Mouse (Mus musculus): ENCODE results near the gene Slc29a4. TPM values are rescaled to one million over a fixed set of nuclear protein-coding genes. Genes with fewer than 3 reads are reported as not detected.

Gene Slc29a4
- polyA plus RNA-seq, 2 experiments = 5.8 to 8.0 TPM

DNA sequence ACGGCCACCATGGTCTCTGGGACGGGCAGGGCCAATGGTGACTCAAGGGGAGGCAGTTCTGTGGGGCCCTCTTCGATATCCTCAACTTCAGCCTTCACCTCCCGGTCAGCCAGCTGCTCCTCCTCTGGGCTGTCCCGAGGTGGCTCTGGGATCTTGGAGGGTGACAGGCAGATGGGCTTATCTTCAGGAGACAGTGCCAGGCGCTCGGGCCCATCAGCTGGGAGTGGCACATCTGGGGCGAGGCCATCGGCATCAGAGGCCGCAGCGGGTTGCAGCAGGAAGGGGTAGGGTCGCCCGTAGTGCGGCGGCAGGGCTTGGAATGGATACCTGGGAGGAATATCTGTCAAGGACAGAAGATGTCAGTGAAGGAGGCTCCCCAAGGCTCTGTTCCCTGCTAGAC is 79.7 kb downstream of the Slc29a4 start:
- ATAC-seq (ENCODE audit: low FRiP score, low read depth) (no peak), DNase-seq (ENCODE audit: low spot score) (no peak)
- Histone ChIP-seq H3K36me3 (ENCODE audit: control insufficient read depth, insufficient read depth, low read length) (peaks cover 98% of the 10 kb centered on the region), H3K9ac (ENCODE audit: low read depth, low read length, severe bottlenecking) (no peak overlapping the region), H3K9me3 (ENCODE audit: control insufficient read depth, low read length) (no peaks in the 10 kb centered on the region), H3K27ac (replicated peaks; ENCODE audit: low read depth, low read length) (no peak overlapping the region), H3K4me3 (replicated peaks; ENCODE audit: low read length) (no peak overlapping the region), H3K27me3 (ENCODE audit: control insufficient read depth, insufficient read depth, low read length) (no peaks in the 10 kb centered on the region), H3K4me2 (replicated peaks; ENCODE audit: low read depth, low read length, severe bottlenecking) (no peak overlapping the region), H3K4me1 (ENCODE audit: control insufficient read depth, insufficient read depth, low read length) (no peaks in the 10 kb centered on the region)
- 91% methylated on average over 15 of the region's 15 CpGs for WGBS
- TF ChIP-seq POLR2A (IDR thresholded peaks at IDR 0.05; ENCODE audit: borderline replicate concordance, extremely low read depth, insufficient read depth, insufficient read length) = no peak

Other genes starting within 250 kb of the Slc29a4 start
- gene Ap5z1, start 228.6 kb upstream of the Slc29a4 start, polyA plus RNA-seq (2012; rRNA removed) = 23.2 and 28.5 TPM in 2 replicates
- 8.8 and 9.6 TPM in 2 replicates for gene Ap5z1, start 228.6 kb upstream of the Slc29a4 start, polyA plus RNA-seq (2014; fragmentation: Nextera tagmentation; extraction: Ambion mirVana)
- gene Papolb, start 162.4 kb upstream of the Slc29a4 start, polyA plus RNA-seq (2012; rRNA removed) = 0.18 and 0.29 TPM in 2 replicates
- 0.18 TPM in 2 replicates for gene Papolb, start 162.4 kb upstream of the Slc29a4 start, polyA plus RNA-seq (2014; fragmentation: Nextera tagmentation; extraction: Ambion mirVana)
- gene Radil, start 141.4 kb upstream of the Slc29a4 start, polyA plus RNA-seq (2012; rRNA removed) = 7.4 and 9.9 TPM in 2 replicates
- 4.4 and 5.7 TPM in 2 replicates for gene Radil, start 141.4 kb upstream of the Slc29a4 start, polyA plus RNA-seq (2014; fragmentation: Nextera tagmentation; extraction: Ambion mirVana)
- gene Mmd2, start 83.7 kb upstream of the Slc29a4 start, polyA plus RNA-seq (2012; rRNA removed) = 1.1 and 1.2 TPM in 2 replicates
- 1.5 and 2.0 TPM in 2 replicates for gene Mmd2, start 83.7 kb upstream of the Slc29a4 start, polyA plus RNA-seq (2014; fragmentation: Nextera tagmentation; extraction: Ambion mirVana)
- 37.4 and 45.9 TPM in 2 replicates for gene Wipi2, start 64.8 kb upstream of the Slc29a4 start, polyA plus RNA-seq (2012; rRNA removed)
- 50.4 and 52.9 TPM in 2 replicates for gene Wipi2, start 64.8 kb upstream of the Slc29a4 start, polyA plus RNA-seq (2014; fragmentation: Nextera tagmentation; extraction: Ambion mirVana)
- 61.1 and 85.3 TPM in 2 replicates for gene Tnrc18, start 125.2 kb downstream of the Slc29a4 start, polyA plus RNA-seq (2012; rRNA removed)
- 46.6 and 55.7 TPM in 2 replicates for gene Tnrc18, start 125.2 kb downstream of the Slc29a4 start, polyA plus RNA-seq (2014; fragmentation: Nextera tagmentation; extraction: Ambion mirVana)
- 12.5 and 21.1 TPM in 2 replicates for gene Fbxl18, start 202.9 kb downstream of the Slc29a4 start, polyA plus RNA-seq (2012; rRNA removed)
- 9.4 and 10.2 TPM in 2 replicates for gene Fbxl18, start 202.9 kb downstream of the Slc29a4 start, polyA plus RNA-seq (2014; fragmentation: Nextera tagmentation; extraction: Ambion mirVana)
- 2,733 and 3,354 TPM in 2 replicates for gene Actb, start 214.2 kb downstream of the Slc29a4 start, polyA plus RNA-seq (2012; rRNA removed)
- gene Actb, start 214.2 kb downstream of the Slc29a4 start, polyA plus RNA-seq (2014; fragmentation: Nextera tagmentation; extraction: Ambion mirVana) = 14,101 and 14,367 TPM in 2 replicates

Measured in limb, embryonic 14.5 days (tissue).